In the genomic region with DNA sequence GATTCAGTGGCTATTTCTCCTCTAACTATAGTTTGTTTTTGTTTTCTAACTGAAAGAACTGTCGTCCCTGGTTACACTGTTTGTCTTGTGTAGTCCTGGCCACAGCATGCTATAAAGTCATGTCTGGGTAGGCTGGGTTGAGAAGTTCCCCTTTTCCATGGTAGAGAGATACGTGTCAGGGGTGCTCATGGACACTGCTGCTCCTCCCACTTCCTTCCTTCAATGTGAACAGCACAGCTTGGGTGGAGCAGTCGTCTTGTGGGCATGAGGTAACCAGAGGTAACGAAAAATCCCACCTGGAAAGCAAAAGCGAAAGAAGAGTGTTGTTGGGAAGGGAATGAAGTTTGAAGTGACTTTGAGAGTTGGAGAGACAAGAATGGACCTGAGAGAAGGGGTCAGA, we compare ENCODE assay signal across 12 mouse cellular contexts.
DNase-seq lines count a peak whose midpoint lies in the region; ATAC-seq and TF ChIP-seq lines count a peak whose summit lies in the region.
"Had no signal": no experiment of that assay in that cellular context is flagged by ENCODE, and none has a peak within 500 bp of the region (broad histone marks: within the 10 kb centered on the region; RNA-seq: fewer than 3 reads in every experiment).

No protein-coding gene starts in this region.

- ATAC-seq in lung, postnatal 0 days, result peak; percentile 60; the same call in 1 of the 2 replicates
- ATAC-seq in liver, embryonic 12.5 days, result peak; percentile 48; the same call in 1 of the 2 replicates
- ATAC-seq in monocyte, adult 5-6 weeks (replicated peaks; ENCODE audit: insufficient number of reproducible peaks, low FRiP score, low TSS enrichment, poor library complexity, severe bottlenecking), result peak; percentile 84
- ATAC-seq in forebrain, embryonic 14.5 days, result no peak
- ATAC-seq: hindbrain, postnatal 0 days had no signal

- no peak overlapping the region for H3K27ac ChIP-seq in lung, postnatal 0 days (ENCODE audit: low read length)
- H3K27ac ChIP-seq in liver, embryonic 12.5 days, result no peak overlapping the region
- no peak overlapping the region for H3K27ac ChIP-seq in forebrain, embryonic 14.5 days (ENCODE audit: low read depth, low read length)
- H3K27ac ChIP-seq: heart, embryonic 13.5 days; hindbrain, postnatal 0 days had no signal

- no peak for TF ChIP-seq CTCF in lung, postnatal 0 days (IDR thresholded peaks at IDR 0.05)
- TF ChIP-seq CTCF in lung, adult 2 months (IDR thresholded peaks at IDR 0.05; ENCODE audit: insufficient read depth, low read length), result no peak

- no peaks in the 10 kb centered on the region for H3K27me3 ChIP-seq in lung, postnatal 0 days (replicated peaks; ENCODE audit: insufficient read depth, low read length)
- no peaks in the 10 kb centered on the region for H3K27me3 ChIP-seq in liver, embryonic 12.5 days (replicated peaks)
- no peaks in the 10 kb centered on the region for H3K27me3 ChIP-seq in forebrain, embryonic 14.5 days (replicated peaks; ENCODE audit: control insufficient read depth, insufficient read depth, low read length)
- H3K27me3 ChIP-seq: heart, embryonic 13.5 days had no signal

- peak; percentile 56 for DNase-seq in lung, postnatal 0 days (ENCODE audit: low spot score)
- no peak for DNase-seq in lung, adult 2 months
- DNase-seq in MEL-GATA-1-ER (ENCODE audit: extremely low read depth, low read depth), result peak; percentile 86
- no peak for DNase-seq in layer of hippocampus, postnatal 14 days (ENCODE audit: low spot score in 2 of 2)
- no peak for DNase-seq in forebrain, embryonic 14.5 days (ENCODE audit: low spot score)
- no peak for DNase-seq in cerebellum, adult 9-10 months
- DNase-seq: kidney, postnatal 14 days had no signal

- TF ChIP-seq EP300 in lung, postnatal 0 days (IDR thresholded peaks at IDR 0.05), result no peak

- no peak overlapping the region for H3K9ac ChIP-seq in lung, postnatal 0 days (replicated peaks; ENCODE audit: low read depth)
- H3K9ac ChIP-seq in liver, embryonic 12.5 days, result no peak overlapping the region
- no peak overlapping the region for H3K9ac ChIP-seq in forebrain, embryonic 14.5 days (ENCODE audit: low read length)
- H3K9ac ChIP-seq: heart, embryonic 13.5 days had no signal

- TF ChIP-seq POLR2A in lung, adult 2 months (IDR thresholded peaks at IDR 0.05; ENCODE audit: borderline replicate concordance, extremely low read depth, low read depth, low read length), result no peak

- 63% methylated on average over 5 of the region's 5 CpGs for WGBS in lung, postnatal 0 days
- 57% methylated on average over 5 of the region's 5 CpGs for whole genome bisulfite sequencing in lung, adult 2 months
- WGBS in liver, embryonic 12.5 days (ENCODE audit: insufficient replicate concordance), result 18% methylated on average over 5 of the region's 5 CpGs
- WGBS in forebrain, embryonic 14.5 days, result 83% methylated on average over 5 of the region's 5 CpGs

- no peaks in the 10 kb centered on the region for H3K9me3 ChIP-seq in lung, postnatal 0 days (ENCODE audit: low read length)
- no peaks in the 10 kb centered on the region for H3K9me3 ChIP-seq in liver, embryonic 12.5 days (replicated peaks)
- H3K9me3 ChIP-seq in forebrain, embryonic 14.5 days (replicated peaks; ENCODE audit: control insufficient read depth, low read length), result peaks cover 4% of the 10 kb centered on the region; the same call in 1 of the 2 replicates

- 0 out of 2 replicates have a peak, but pooled peaks cover 3% of the 10 kb centered on the region for H3K4me1 ChIP-seq in lung, postnatal 0 days (ENCODE audit: insufficient read depth, low read depth, low read length)
- no peaks in the 10 kb centered on the region for H3K4me1 ChIP-seq in lung, adult 2 months (ENCODE audit: control insufficient read depth, insufficient read depth, low read length)
- H3K4me1 ChIP-seq in liver, embryonic 12.5 days, result peaks cover 58% of the 10 kb centered on the region
- no peaks in the 10 kb centered on the region for H3K4me1 ChIP-seq in forebrain, embryonic 14.5 days (ENCODE audit: control insufficient read depth, insufficient read depth, low read length)

- H3K4me3 ChIP-seq in lung, postnatal 0 days (ENCODE audit: low read depth, low read length), result no peak overlapping the region
- no peak overlapping the region for H3K4me3 ChIP-seq in lung, adult 2 months (replicated peaks; ENCODE audit: extremely low read depth, low read depth, low read length)
- no peak overlapping the region for H3K4me3 ChIP-seq in liver, embryonic 12.5 days
- no peak overlapping the region for H3K4me3 ChIP-seq in forebrain, embryonic 14.5 days (ENCODE audit: low read depth, low read length)
- H3K4me3 ChIP-seq: erythroblast, embryonic 14.5 days; heart, embryonic 13.5 days had no signal

- no peaks in the 10 kb centered on the region for H3K36me3 ChIP-seq in lung, postnatal 0 days (ENCODE audit: insufficient read depth, low read length)
- H3K36me3 ChIP-seq in liver, embryonic 12.5 days, result no peaks in the 10 kb centered on the region
- H3K36me3 ChIP-seq in forebrain, embryonic 14.5 days (ENCODE audit: control insufficient read depth, insufficient read depth, low read length), result no peaks in the 10 kb centered on the region
- H3K36me3 ChIP-seq: heart, embryonic 13.5 days had no signal

- no peak overlapping the region for H3K4me2 ChIP-seq in lung, postnatal 0 days (replicated peaks; ENCODE audit: low read depth, low read length)
- peak overlapping the region; percentile 35; the same call in 1 of the 2 replicates for H3K4me2 ChIP-seq in liver, embryonic 12.5 days
- H3K4me2 ChIP-seq in forebrain, embryonic 14.5 days (ENCODE audit: low read length), result no peak overlapping the region
- H3K4me2 ChIP-seq: heart, embryonic 13.5 days had no signal

Comparison
In these comparisons a context has a peak if more than half of its experiments do, and no peak if none do; other contexts are left out.
1. DNase-seq: peak in lung, postnatal 0 days (single experiment) and MEL-GATA-1-ER (single experiment); none in lung, adult 2 months (single experiment), layer of hippocampus, postnatal 14 days (0 of 2), forebrain, embryonic 14.5 days (single experiment) and cerebellum, adult 9-10 months (single experiment).